Mouse (Mus musculus) kidney, adult 2 months (tissue): ENCODE data around the gene Gm45753. TPM values are rescaled to one million over a fixed set of nuclear protein-coding genes. Genes with fewer than 3 reads are reported as not detected.
A peak's percentile ranks its signal among the peaks of the same experiment; 100 is the strongest.

Experiments
- DNase-seq: peaks from one replicate; pipeline ENCODE4 v3.0.0; 2021
- H3K27ac ChIP-seq: fragments of 200-500 bp; 2 replicates; pipeline ENCODE4 v1.5.1; 2012; ENCODE audit warnings: low read depth, low read length, control low read depth, inconsistent platforms; ENCODE audit not compliant: insufficient read depth
- H3K27me3 ChIP-seq: fragments of 200-500 bp; replicated peaks from 2 replicates; pipeline ENCODE4 v1.6.1; 2012; ENCODE audit warnings: mild to moderate bottlenecking, moderate library complexity, low read length, inconsistent platforms; ENCODE audit not compliant: control insufficient read depth, insufficient read depth
- H3K36me3 ChIP-seq: fragments of 200-500 bp; 2 replicates; pipeline ENCODE4 v1.6.1; 2012; ENCODE audit warnings: mild to moderate bottlenecking, moderate library complexity, low read length, inconsistent platforms; ENCODE audit not compliant: control insufficient read depth, insufficient read depth
- H3K4me1 ChIP-seq: fragments of 200-500 bp; 2 replicates; pipeline ENCODE4 v1.6.1; 2011; ENCODE audit warnings: low read length; ENCODE audit not compliant: control insufficient read depth, insufficient read depth
- H3K4me3 ChIP-seq: fragments of 200-500 bp; 2 replicates; pipeline ENCODE4 v1.5.1; 2011; ENCODE audit warnings: mild to moderate bottlenecking, low read depth, low read length, control low read depth; ENCODE audit not compliant: insufficient read depth
- CTCF ChIP-seq: fragments of 200-500 bp; conservative IDR thresholded peaks from 2 replicates; pipeline ENCODE4 v1.5.1; 2011; ENCODE audit warnings: low read depth, mild to moderate bottlenecking, control low read depth, low read length, moderate library complexity, mixed read lengths; ENCODE audit not compliant: insufficient read depth, insufficient read length
- POLR2A ChIP-seq: fragments of 200-500 bp; IDR thresholded peaks from one replicate; pipeline ENCODE4 v1.6.1; 2011; ENCODE audit warnings: low read depth, low read length, control low read depth
- WGBS: fragments of 180-500 bp; shearing (Covaris S2); methylation state at CpG from one replicate; pipeline ENCODE4 v1.1.7; 2018; 5-methylcytosine and 5-hydroxymethylcytosine counted together
- polyA plus RNA-seq: library from polyadenylated mRNA; depleted of rRNA; stranded (reverse); fragments of >200 nt; gene quantifications from 2 replicates; pipeline ENCODE4 v1.2.3, GENCODE M21; 2012; rRNA removed

The Gm45753 gene
- polyA plus RNA-seq: 0.25 and 0.48 TPM in 2 replicates

DNA sequence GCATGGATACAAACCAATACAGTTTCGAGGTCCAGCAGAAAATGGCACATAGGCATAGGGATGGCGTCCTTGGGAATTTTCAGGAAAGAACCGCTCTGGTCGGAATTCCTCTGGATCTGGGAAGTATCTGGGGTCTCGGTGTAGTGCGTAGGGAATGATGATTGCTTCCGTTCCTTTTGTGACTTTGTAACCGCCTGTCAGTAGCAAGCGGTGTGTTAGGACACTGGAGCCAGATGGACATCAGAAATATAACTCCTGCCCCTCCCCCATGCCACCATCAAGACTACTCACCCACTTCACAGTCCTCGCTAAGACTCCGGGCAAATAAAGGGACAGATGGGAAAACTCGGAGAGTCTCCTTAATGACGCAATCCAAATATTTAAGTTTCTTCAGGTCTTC is at the start of gene Gm45753:
Gene Gm45753 (minus strand): TSS at position 101 of the 400 bp plus-strand sequence.
- H3K27ac ChIP-seq: no peak within 1 kb of the TSS
- 88% methylated on average over 13 of the region's 13 CpGs for WGBS
- H3K4me3 ChIP-seq: no peak within 1 kb of the TSS
- DNase-seq: no peak
- no peaks in the 10 kb centered on the region for H3K27me3 ChIP-seq
- no peaks in the 10 kb centered on the region for H3K4me1 ChIP-seq
- TF ChIP-seq CTCF (no peak), POLR2A (no peak)
- H3K36me3 ChIP-seq: peaks cover 1% of the 10 kb centered on the region; the same call in 1 of the 2 replicates

GRCm38 (mm10) chr8:45355809-45356208 is 47.5 kb upstream of the Gm45753 start:
- Histone ChIP-seq H3K36me3 (no peaks in the 10 kb centered on the region; the same call in 1 of the 2 replicates), H3K4me1 (0 out of 2 replicates have a peak, but pooled peaks cover 2% of the 10 kb centered on the region), H3K27me3 (no peaks in the 10 kb centered on the region), H3K4me3 (no peak overlapping the region), H3K27ac (peak overlapping the region; percentile 61; the same call in 1 of the 2 replicates)
- TF ChIP-seq CTCF (no peak), POLR2A (no peak)
- DNase-seq: peak; percentile 50
- 57% methylated on average over 6 of the region's 6 CpGs for WGBS

DNA sequence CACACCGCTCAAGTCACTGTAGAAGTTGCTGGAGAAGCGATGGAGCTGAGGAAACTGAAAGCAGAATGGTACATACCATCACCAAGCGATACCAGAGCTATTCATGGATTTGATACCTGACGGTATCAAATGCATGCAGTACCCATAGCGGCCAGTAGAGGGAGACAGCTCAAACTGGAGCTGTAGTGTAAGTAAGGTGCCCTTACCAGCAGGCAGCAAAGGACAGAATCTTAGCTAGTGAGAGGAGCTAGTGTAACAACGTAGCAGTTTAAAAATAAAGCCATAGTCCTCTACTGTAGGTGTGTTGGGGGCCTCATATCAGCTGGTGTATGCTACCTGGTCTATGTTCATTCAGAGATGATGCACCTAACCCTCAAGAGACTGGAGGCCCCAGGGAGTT is 36.8 kb upstream of the Gm45753 start:
- H3K4me3 ChIP-seq: no peak overlapping the region
- H3K4me1 ChIP-seq: no peaks in the 10 kb centered on the region
- WGBS: 16% methylated on average over 6 of the region's 6 CpGs
- no peaks in the 10 kb centered on the region; the same call in 1 of the 2 replicates for H3K36me3 ChIP-seq
- H3K27ac ChIP-seq: no peak overlapping the region
- DNase-seq: peak; percentile 73
- TF ChIP-seq CTCF (peak; percentile 91), POLR2A (no peak)
- no peaks in the 10 kb centered on the region for H3K27me3 ChIP-seq

- no peak overlapping the region for H3K4me3 ChIP-seq
- H3K4me1 ChIP-seq: no peaks in the 10 kb centered on the region
- no peak overlapping the region for H3K27ac ChIP-seq
- 93% methylated on average over 8 of the region's 8 CpGs for WGBS
- no peaks in the 10 kb centered on the region; the same call in 1 of the 2 replicates for H3K36me3 ChIP-seq
- no peak for DNase-seq
- TF ChIP-seq CTCF: no peak
- TF ChIP-seq POLR2A: no peak
- no peaks in the 10 kb centered on the region for H3K27me3 ChIP-seq
Observed at GRCm38 (mm10) chr8:45344298-45344697, 36.0 kb upstream of the Gm45753 start.

DNA sequence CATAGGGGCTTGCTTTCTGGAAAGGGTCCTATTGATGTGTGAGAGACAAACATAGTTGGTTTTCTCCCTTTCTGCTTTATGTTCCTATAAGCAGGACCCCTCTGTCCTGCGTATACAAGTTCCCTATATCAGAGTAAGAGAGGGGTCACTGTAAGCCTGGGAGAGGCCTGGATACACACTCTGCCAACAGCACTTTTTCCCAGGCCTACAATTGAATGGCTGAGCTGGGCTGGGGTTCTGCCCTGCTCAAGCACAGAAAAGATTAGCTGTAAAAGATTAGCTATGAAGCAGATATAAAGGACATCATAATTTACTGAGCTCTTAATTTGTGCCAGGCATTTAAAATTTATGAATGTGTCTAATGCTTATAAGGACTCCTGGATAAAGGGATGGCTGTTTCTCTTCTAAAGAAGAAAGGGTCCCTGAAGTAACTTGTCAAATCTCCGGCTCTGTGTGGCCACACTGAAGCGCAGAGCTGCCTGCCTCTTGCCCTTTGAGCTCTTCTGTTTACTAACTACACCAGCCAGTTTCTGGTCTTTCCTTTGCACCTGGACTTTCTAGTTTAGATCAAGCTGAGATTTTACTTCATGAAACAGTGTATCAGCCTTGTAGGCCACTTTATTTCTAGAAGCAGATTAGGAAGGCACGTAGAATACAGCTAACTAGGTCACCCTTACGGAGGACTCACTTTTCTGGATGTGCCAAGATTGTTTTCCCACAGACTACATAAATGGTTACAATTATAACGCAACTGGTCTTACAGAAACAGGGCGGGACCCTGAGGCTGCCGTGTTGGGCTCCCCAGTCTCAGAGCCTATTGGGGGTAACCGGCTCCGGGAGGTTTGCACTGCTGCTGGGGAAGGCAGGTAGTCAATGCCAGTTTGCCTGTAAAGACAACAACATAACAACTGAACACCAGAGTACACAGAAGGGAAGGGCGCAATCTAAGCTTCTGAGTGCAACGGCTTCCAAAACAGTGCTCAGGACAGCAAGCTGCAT is 33.7 kb upstream of the Gm45753 start:
- TF ChIP-seq POLR2A: no peak
- no peak for TF ChIP-seq CTCF

GRCm38 (mm10) chr8:45333493-45333892 is 25.2 kb upstream of the Gm45753 start:
- WGBS: 4% methylated on average over 8 of the region's 8 CpGs
- peak; percentile 24 for DNase-seq
- H3K36me3 ChIP-seq: no peaks in the 10 kb centered on the region
- H3K4me1 ChIP-seq: peaks cover 4% of the 10 kb centered on the region; the same call in 1 of the 2 replicates
- TF ChIP-seq CTCF (no peak), POLR2A (no peak)
- peak overlapping the region; percentile 80 for H3K4me3 ChIP-seq
- H3K27me3 ChIP-seq: no peaks in the 10 kb centered on the region
- H3K27ac ChIP-seq: no peak overlapping the region

More for the DNA sequence above, 33.7 kb upstream of the Gm45753 start:
- Histone ChIP-seq H3K27ac (no peak overlapping the region), H3K4me3 (no peak overlapping the region), H3K36me3 (no peaks in the 10 kb centered on the region; the same call in 1 of the 2 replicates), H3K4me1 (no peaks in the 10 kb centered on the region), H3K27me3 (no peaks in the 10 kb centered on the region)
- WGBS: 80% methylated on average over 12 of the region's 12 CpGs
- no peak for DNase-seq
